Mouse (Mus musculus) heart, adult 9 months (tissue): ENCODE results near the gene Ddx49.

Source experiments
- DNase-seq, 2 experiments: peaks; one replicate each; pipeline ENCODE4 v3.0.0; 2022; ENCODE audit warnings: low spot score in 2 of 2

Ddx49 gene

GRCm38 (mm10) chr8:70302358-70302890, at the start of gene Ddx49, which contains the start of gene Cope:
Gene Ddx49, minus strand, starts transcription at chr8:70302489.
Gene Cope, plus strand, starts transcription at chr8:70302518.
- DNase-seq = peak; percentile 93 to 95

GRCm38 (mm10) chr8:70352000-70352384, 49.7 kb upstream of the Ddx49 start:
- no peak for DNase-seq

- no peak for DNase-seq
Observed at GRCm38 (mm10) chr8:70351035-70351999, 49.0 kb upstream of the Ddx49 start.

GRCm38 (mm10) chr8:70347860-70348420, 45.7 kb upstream of the Ddx49 start:
- DNase-seq = no peak

- no peak for DNase-seq
Observed at GRCm38 (mm10) chr8:70347443-70347842, 45.2 kb upstream of the Ddx49 start.

DNA sequence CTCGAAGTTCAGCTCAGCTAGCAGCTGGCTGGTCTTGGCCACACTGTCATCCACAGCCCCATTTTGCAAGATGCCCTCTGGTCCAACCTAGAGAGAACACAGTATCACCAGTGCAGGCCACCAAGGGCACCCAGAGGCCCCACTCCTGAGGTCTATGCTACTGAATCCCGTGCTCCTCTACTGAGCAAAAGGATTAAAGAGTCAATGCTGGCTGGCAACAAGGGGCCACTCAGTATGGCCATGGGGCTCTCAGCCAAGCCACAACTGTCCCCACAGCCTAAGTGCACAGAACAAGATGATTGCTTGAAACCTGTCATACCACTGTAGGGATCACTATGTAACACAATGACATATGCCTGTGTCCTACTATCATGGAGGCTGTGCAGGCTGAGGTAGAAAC, 42.0 kb upstream of the Ddx49 start:
- DNase-seq = no peak

DNA sequence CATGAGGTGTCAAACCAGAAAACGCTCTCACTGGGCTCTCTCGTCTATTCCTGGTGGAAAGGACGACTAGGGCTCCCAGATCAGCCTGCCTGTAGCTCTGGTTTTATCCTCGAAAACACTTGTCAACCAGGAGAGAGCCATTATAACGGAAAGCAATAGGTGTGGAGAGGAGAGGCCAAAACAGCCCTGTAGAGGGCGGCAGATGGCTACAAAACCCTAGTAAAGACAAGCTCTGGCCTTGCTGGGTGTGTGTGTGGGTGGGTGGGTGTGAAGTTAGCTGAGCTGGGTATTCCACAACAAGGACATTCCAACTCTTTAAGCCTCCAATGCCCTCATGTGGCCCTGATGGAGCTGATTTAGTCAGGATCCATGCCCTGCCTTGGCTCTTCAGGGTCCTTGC, 41.4 kb upstream of the Ddx49 start:
- DNase-seq = no peak

GRCm38 (mm10) chr8:70343076-70343475, 40.8 kb upstream of the Ddx49 start:
- DNase-seq = no peak

DNA sequence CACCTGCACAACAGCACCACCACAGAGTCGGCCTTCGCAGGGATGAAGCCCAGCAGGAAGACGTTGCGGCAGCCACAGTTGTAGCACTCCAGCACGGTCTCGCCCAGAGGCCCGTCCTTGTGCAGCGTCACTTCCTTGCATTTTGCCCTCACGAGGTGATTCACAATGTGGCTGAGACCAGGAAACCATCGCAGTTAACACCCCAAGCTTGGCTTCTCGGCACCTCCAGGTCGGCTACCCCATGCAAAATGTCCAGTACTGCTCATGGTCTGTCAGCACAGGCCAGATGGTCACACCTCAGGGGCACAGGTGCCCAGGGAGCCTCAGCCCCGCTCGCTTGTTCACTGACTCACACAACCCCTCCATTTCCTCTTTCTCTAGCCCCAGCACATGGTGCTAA, 39.7 kb upstream of the Ddx49 start:
- no peak for DNase-seq

DNA sequence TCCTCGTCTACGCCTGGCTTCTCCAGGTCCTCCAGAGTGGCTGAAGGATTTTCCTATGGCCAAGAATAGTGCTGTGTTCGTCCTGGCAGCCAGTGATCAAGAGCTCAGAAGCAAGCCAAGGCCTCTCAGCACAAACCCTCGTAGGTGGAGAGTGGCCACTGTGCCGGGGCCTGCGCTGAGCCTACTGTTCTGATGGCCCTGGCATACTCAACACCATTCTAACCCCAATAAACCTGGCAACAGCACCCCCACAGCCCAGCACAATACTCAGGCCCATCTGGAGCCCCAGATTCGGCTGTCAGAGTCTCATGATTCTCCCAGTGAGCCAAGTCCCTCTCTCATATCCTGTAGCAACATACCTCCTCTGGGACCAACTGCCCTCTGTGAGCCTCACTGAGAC, 38.4 kb upstream of the Ddx49 start:
- DNase-seq = no peak

DNA sequence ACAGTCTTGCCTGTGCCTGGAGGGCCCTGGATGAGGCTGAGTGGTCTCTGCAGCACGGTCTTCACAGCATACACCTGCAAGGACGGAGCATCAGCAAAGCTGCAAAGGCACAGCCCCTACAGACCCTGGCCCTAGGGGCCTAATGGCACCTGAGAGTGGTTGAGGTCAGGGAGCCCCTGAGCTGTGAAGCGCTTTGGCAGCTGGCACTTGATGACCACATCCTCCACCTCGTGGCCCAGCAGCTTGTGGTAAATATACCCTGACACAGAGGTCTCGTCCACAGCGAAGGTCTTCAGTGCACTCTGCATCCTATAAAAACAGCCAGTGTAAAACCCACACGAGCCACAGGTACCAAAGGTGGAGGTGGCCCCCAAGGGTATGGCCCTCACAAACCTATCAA, 36.6 kb upstream of the Ddx49 start:
- no peak for DNase-seq

DNA sequence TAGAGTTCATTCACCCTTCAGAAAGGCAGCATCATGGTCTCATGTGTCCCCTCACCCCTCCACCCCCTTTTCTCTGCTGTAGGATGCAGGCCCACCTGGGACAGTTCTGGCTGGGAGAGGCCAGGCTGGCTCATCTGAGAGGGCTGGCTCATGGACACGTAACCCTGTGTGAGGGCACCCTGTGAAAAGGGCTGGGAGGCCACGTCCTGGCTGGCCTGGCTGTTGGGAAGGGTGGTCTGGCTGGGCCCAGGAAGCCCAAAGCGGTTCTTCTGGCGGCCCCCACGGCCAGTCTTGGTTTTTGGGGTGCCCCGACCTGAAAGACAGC, 30.6 kb upstream of the Ddx49 start:
- DNase-seq = no peak

- peak in 1 of 2 experiments; percentile 42 for DNase-seq
Observed at GRCm38 (mm10) chr8:70332070-70332877, 30.0 kb upstream of the Ddx49 start.

- no peak for DNase-seq
Observed at GRCm38 (mm10) chr8:70331526-70331925, 29.2 kb upstream of the Ddx49 start.

- DNase-seq = no peak
Observed at GRCm38 (mm10) chr8:70330741-70331364, 28.6 kb upstream of the Ddx49 start.

GRCm38 (mm10) chr8:70329835-70330740, 27.8 kb upstream of the Ddx49 start:
- DNase-seq = no peak

GRCm38 (mm10) chr8:70329124-70329834, 27.0 kb upstream of the Ddx49 start, which contains the start of gene Gdf1:
Gene Gdf1, plus strand, starts transcription at chr8:70329817.
- no peak for DNase-seq

- DNase-seq = no peak
Observed at GRCm38 (mm10) chr8:70327512-70327911, 25.2 kb upstream of the Ddx49 start.

- DNase-seq = no peak
Observed at GRCm38 (mm10) chr8:70323716-70324115, 21.4 kb upstream of the Ddx49 start.

DNA sequence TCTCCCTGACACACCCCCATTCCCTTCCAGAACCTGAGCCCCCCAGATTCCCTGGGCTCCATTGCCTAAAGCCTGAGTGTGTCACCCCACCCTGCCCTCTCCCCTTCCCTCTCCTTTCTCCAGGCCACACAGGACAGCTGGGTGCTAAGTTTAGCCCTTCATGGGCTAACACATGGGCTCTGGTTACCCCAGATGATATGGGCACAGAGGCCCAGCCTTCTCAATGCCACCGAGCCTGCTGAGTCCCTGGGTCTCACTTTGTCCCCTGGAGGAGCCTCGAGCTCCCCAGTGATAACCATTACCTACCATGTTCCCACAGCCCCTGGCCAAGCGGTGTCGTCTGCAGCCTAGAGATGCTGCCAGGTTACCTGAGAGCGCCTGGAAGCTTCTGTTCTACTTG, 15.6 kb upstream of the Ddx49 start:
- no peak for DNase-seq
